Mouse (Mus musculus) cerebellum, adult 9-11 months (tissue): ENCODE results near the gene Osbp2.

Source experiments
- DNase-seq: peaks from one replicate; pipeline ENCODE4 v3.0.0; 2022

The Osbp2 gene

GRCm38 (mm10) chr11:3860361-3860760, 3.3 kb downstream of the Osbp2 start:
- DNase-seq = no peak

GRCm38 (mm10) chr11:3859778-3860177, 3.9 kb downstream of the Osbp2 start:
- no peak for DNase-seq

DNA sequence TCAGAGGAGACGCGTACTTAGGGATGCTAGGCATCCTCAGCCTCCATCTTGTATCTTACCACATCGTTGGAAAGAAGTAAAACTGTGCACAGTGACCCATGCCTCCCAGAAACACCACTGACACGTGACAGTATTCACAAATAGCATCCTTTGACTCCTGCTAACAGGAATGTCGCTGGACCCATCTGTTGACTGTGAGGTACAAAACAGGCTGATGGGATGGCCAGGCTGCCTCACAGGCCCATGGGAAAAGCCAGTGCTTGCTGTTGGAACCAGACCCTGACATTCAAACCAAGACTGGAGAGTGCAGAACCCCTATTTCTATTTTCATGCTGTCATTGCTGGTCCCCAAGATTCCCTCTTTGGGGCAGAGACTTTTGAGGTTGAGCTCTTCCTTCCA, 5.8 kb downstream of the Osbp2 start:
- no peak for DNase-seq

DNA sequence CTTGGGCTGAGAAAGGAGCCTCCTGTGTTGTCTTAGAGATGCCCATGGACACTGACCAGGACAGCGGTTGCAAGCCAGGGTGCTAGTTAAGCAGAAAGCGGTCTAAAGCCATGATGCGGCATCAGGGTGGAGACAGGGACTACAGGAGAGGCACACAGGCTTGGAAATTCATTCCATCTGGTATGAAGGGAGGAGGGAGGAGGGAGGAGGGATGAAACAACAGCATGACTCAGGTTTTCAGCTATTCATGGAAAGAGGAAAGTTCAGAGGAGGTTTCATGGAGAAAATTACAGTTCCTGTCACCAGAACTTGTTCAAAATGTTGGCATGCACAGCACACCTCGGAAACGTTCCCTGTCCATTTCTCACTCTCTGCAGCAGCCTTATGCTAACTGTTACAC, 7.9 kb downstream of the Osbp2 start:
- DNase-seq = peak; percentile 51

GRCm38 (mm10) chr11:3854156-3854555, 9.5 kb downstream of the Osbp2 start:
- DNase-seq = peak; percentile 64

- peak; percentile 97 for DNase-seq
Measured at GRCm38 (mm10) chr11:3853481-3854034, 10.1 kb downstream of the Osbp2 start.

GRCm38 (mm10) chr11:3853031-3853430, 10.7 kb downstream of the Osbp2 start:
- peak; percentile 71 for DNase-seq

- DNase-seq = peak; percentile 54
Measured at GRCm38 (mm10) chr11:3851872-3852271, 11.8 kb downstream of the Osbp2 start.

DNA sequence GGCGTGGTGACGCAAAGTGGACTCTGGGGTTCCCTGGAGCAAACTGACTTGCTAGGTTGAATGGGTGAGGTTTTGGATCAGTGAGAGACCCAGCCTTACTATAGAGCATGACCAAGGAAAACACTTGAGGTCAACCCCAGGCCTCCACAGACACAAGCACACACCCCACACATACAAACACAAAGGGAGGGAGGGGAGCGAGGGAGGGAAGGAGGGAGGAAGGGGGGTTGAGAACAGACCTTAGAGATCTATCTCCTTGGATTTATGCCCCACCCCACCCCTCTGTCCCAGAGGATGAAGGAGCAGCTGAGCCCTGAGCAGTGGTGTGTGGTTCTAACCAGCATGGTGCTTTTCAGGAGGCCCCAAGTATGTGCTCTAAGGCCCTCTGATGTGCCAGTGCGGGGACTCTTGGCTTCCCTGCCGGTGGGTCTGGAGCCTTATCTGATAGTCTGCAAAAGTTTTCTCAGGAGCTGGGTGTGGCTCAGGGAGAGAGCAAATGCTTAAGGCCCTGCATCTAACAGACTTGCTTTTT, 12.9 kb downstream of the Osbp2 start:
- peak; percentile 51 for DNase-seq

DNA sequence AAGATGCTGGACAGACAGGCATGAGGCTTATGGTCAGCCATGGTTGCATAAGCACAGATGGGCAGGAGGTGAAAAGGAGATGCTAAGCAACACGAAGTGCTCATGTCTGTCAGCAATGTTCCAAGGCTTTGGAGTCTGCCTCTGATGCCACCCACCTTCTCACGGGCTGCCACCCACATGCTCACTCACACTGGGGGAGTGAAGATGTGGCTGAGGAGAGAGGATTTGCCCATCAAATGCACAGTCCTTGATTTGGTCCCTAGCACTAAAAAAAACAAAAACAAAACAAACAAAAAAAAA, 13.4 kb downstream of the Osbp2 start:
- peak; percentile 56 for DNase-seq

- DNase-seq = peak; percentile 56
Measured at GRCm38 (mm10) chr11:3849469-3850314, 14.0 kb downstream of the Osbp2 start.

GRCm38 (mm10) chr11:3846351-3846750, 17.4 kb downstream of the Osbp2 start:
- DNase-seq = no peak

DNA sequence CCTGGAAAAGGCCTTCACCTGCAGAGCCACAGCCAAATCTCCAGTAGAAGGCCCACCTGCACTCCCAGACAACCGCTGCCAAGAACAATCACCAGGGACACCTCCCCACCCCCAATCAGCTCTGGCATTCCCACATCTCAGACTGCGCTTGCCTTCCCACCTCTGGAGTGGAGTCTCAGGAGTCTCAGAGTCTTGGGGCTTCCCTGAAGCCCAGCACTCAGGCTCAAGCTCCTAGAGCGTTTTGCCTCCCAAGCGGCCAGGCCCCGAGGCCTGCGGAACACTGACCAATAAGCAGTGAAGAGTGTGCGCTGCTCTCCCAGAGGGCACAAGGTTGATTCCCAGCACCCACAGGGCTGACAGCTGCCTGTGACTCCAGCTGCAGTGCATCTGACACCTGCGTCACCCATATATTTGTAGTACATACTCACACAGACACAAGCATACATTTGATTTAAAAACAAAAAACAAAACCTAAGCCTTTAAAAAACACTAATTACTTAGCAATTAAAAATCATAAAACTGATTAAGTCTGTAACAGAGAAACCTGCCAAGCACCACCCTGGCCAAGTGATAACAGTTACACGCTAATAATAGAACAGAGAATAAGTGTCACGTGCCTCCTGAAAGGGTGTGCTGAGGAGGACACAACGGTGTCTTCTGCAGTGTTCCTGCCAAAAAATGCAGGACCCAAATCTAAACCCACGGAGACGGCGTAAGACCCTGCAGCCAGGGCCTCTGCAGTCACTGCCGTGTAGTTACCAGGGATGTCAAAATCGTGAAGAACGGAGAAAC, 19.6 kb downstream of the Osbp2 start:
- DNase-seq = peak; percentile 70

DNA sequence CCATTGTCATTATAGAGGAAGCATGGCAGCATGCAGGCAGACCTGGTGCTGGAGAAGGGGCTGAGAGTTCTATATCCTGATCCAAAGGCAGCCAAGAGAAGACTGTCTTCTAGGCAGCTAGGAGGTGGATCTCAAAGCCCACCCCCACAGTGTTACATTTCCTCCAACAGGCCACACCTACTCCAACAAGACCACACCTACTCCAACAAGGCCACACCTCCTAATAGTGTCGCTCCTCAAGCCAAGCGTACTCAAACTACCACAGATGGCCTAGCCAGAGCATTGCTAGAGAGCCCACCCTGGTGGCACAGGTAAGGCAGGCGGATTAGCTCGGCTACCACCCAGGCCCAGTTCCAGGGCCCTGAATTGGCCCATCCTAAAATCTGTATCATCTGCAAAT, 28.4 kb downstream of the Osbp2 start:
- no peak for DNase-seq

DNA sequence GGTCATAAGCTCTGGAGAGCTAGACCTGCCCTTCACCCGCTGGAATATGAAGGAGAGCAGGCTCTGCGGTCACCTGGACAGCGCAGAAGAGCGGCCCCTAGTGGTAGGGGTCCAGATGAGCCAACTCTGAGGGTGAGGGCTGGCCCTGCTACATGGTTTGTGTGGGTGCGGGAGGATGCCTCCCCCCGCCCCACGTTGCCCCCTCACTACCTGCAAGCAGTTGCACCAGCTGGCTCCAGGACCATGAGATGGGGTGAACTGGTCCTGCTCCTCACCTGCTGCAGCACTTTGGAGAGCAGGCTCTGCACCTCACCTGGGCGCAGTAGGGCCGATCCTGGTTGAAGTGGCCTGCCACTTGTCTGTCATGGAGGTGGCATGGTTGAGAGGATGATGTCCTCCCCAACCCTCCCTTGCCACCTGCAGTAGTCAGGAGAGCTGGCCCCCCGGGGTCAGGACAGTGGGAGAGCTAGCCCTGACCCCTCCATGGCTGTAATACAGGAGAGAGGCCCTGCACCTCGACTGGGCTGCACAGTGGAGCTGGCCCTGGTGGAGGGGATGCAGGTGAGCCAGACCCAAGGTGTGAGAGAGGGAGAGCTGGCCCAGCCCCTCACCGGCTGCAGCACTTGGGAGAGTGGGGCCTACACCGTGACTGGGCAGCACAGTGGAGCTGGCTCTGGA, 29.1 kb downstream of the Osbp2 start:
- peak; percentile 66 for DNase-seq

- peak; percentile 65 for DNase-seq
Measured at GRCm38 (mm10) chr11:3833544-3834420, 29.9 kb downstream of the Osbp2 start.

- DNase-seq = no peak
Measured at GRCm38 (mm10) chr11:3832193-3832901, 31.4 kb downstream of the Osbp2 start.

GRCm38 (mm10) chr11:3829736-3830135, 34.0 kb downstream of the Osbp2 start:
- DNase-seq = no peak

DNA sequence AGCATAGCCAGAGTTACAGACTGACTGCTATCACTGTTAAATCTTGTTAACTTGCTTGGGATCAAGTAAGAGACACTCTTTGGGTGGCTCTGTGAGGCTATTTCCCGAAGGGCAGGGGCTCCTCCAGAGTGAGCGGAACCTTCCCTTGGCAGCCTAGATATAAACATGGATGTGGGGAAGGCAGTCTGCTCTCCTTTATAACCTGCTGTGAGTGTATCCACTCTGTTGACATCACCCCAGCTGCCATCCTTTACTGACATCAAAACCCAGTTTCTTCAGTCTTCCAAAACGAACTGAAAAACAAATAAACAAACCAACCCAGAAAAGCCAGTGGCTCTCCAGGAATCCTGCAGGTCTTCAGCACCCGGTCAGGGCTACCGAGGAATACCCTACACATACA, 39.6 kb downstream of the Osbp2 start:
- DNase-seq = no peak

GRCm38 (mm10) chr11:3823378-3823777, 40.3 kb downstream of the Osbp2 start:
- no peak for DNase-seq

- no peak for DNase-seq
Measured at GRCm38 (mm10) chr11:3817986-3818758, 45.5 kb downstream of the Osbp2 start.
